Mouse (Mus musculus): ENCODE results near the gene Nprl3.
"Not testable (repeated sequence)": the region's sequence is repeated elsewhere in the genome, so short reads cannot be mapped to it uniquely, and the experiment has no call there.

GRCm38 (mm10) chr11:32299865-32300264, 32.4 kb upstream of the Nprl3 start, which contains the start of gene Hbq1a:
- TF ChIP-seq GATA1 (IDR thresholded peaks at IDR 0.05; ENCODE audit: borderline replicate concordance, low read length); FLI1 (IDR thresholded peaks at IDR 0.05; ENCODE audit: low read length): not testable (repeated sequence)
